Mouse (Mus musculus): ENCODE results near the gene Osbpl11. TPM values are rescaled to one million over a fixed set of nuclear protein-coding genes. Genes with fewer than 3 reads are reported as not detected.
"Not testable (repeated sequence)": the region's sequence is repeated elsewhere in the genome, so short reads cannot be mapped to it uniquely, and the experiment has no call there.

Gene Osbpl11
- polyA plus RNA-seq, 1 experiment from 2014 or later: 23.8 TPM

DNA sequence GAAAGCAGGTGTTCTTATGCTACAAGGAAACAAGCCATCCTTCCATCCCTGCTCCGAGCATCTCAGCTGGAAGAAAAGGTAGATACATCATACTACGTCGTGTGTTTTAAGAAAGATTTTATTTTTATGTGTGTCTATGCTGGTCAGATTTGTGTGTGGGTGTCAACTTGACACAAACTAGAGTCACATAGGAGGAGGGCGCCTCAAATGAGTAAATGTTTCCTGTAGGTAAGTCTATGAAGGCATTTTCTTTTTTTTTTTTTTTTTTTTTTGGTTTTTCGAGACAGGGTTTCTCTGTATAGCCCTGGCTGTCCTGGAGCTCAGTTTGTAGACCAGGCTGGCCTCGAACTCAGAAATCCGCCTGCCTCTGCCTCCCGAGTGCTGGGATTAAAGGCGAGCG is 5.6 kb upstream of the Osbpl11 start:
- H3K9me3 ChIP-seq (replicated peaks; ENCODE audit: control insufficient read depth, low read length); H3K27me3 ChIP-seq (ENCODE audit: control insufficient read depth, insufficient read depth, low read length); H3K4me3 ChIP-seq (ENCODE audit: low read depth, low read length); H3K4me1 ChIP-seq (ENCODE audit: control insufficient read depth, insufficient read depth, low read length); H3K36me3 ChIP-seq (replicated peaks; ENCODE audit: control insufficient read depth, insufficient read depth, low read depth, low read length); H3K4me2 ChIP-seq (ENCODE audit: low read depth, low read length); H3K9ac ChIP-seq (replicated peaks; ENCODE audit: low read length); DNase-seq (ENCODE audit: low spot score); H3K27ac ChIP-seq (replicated peaks; ENCODE audit: low read depth, low read length); ATAC-seq (replicated peaks; ENCODE audit: insufficient number of reproducible peaks, low FRiP score, low TSS enrichment, low read depth): not testable (repeated sequence)
- 95% methylated on average over 9 of the region's 10 CpGs for whole genome bisulfite sequencing

DNA sequence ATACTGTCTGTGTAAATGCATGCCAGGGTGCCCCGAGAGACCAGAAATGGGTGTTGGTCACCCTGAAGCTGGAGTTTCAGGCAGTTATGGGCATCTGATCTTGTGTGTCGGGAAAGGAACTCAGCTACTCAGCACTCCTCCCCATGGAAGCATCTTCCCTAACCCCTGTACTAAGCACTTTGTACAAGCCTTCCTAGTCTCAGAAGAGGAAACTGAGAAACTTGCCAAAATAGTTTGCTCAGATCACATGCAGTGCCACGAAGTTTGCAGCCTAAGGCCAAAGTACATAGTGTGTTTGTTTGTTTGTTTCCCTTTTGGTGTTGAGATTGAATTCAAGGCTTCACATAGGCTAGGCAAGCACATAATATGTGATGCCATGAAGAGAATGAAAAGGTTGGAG is 5.0 kb upstream of the Osbpl11 start:
- no peak overlapping the region for H3K27ac ChIP-seq (replicated peaks; ENCODE audit: low read depth, low read length)

DNA sequence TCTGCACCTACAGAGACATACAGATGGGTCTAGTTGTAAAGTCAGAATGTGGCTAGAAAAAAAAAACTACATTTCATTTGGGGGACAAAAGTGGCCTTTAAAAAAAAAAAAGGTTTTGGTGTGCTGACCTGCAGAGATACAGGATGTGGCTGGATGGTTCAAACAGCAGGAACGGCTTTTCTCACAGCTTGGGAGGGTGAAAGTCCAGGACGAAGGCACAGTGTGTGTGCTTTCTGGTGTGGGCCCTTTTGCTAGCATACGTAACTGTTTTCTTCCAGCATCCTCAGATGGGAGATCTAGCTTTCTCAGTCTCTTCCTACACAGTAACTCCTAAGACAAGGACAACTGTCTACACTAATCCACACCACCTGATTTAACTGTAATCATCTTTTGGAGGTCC is 4.1 kb upstream of the Osbpl11 start:
- Histone ChIP-seq H3K27me3 (ENCODE audit: control insufficient read depth, insufficient read depth, low read length) (no peaks in the 10 kb centered on the region), H3K9me3 (replicated peaks; ENCODE audit: control insufficient read depth, low read length) (no peaks in the 10 kb centered on the region), H3K27ac (replicated peaks; ENCODE audit: low read depth, low read length) (no peak overlapping the region), H3K36me3 (replicated peaks; ENCODE audit: control insufficient read depth, insufficient read depth, low read depth, low read length) (no peaks in the 10 kb centered on the region), H3K9ac (replicated peaks; ENCODE audit: low read length) (no peak overlapping the region), H3K4me1 (ENCODE audit: control insufficient read depth, insufficient read depth, low read length) (no peaks in the 10 kb centered on the region), H3K4me3 (ENCODE audit: low read depth, low read length) (no peak overlapping the region), H3K4me2 (ENCODE audit: low read depth, low read length) (no peak overlapping the region)
- DNase-seq (ENCODE audit: low spot score) (no peak), ATAC-seq (replicated peaks; ENCODE audit: insufficient number of reproducible peaks, low FRiP score, low TSS enrichment, low read depth) (no peak)
- WGBS: 88% methylated on average over 3 of the region's 3 CpGs

More for the DNA sequence above, 5.0 kb upstream of the Osbpl11 start:
- ATAC-seq (replicated peaks; ENCODE audit: insufficient number of reproducible peaks, low FRiP score, low TSS enrichment, low read depth): no peak
- H3K9ac ChIP-seq (replicated peaks; ENCODE audit: low read length): no peak overlapping the region
- 84% methylated on average over 3 of the region's 3 CpGs for WGBS
- no peaks in the 10 kb centered on the region for H3K9me3 ChIP-seq (replicated peaks; ENCODE audit: control insufficient read depth, low read length)
- no peak overlapping the region for H3K4me3 ChIP-seq (ENCODE audit: low read depth, low read length)
- H3K36me3 ChIP-seq (replicated peaks; ENCODE audit: control insufficient read depth, insufficient read depth, low read depth, low read length): no peaks in the 10 kb centered on the region
- DNase-seq (ENCODE audit: low spot score): no peak
- no peak overlapping the region for H3K4me2 ChIP-seq (ENCODE audit: low read depth, low read length)
- no peaks in the 10 kb centered on the region for H3K4me1 ChIP-seq (ENCODE audit: control insufficient read depth, insufficient read depth, low read length)
- no peaks in the 10 kb centered on the region for H3K27me3 ChIP-seq (ENCODE audit: control insufficient read depth, insufficient read depth, low read length)

DNA sequence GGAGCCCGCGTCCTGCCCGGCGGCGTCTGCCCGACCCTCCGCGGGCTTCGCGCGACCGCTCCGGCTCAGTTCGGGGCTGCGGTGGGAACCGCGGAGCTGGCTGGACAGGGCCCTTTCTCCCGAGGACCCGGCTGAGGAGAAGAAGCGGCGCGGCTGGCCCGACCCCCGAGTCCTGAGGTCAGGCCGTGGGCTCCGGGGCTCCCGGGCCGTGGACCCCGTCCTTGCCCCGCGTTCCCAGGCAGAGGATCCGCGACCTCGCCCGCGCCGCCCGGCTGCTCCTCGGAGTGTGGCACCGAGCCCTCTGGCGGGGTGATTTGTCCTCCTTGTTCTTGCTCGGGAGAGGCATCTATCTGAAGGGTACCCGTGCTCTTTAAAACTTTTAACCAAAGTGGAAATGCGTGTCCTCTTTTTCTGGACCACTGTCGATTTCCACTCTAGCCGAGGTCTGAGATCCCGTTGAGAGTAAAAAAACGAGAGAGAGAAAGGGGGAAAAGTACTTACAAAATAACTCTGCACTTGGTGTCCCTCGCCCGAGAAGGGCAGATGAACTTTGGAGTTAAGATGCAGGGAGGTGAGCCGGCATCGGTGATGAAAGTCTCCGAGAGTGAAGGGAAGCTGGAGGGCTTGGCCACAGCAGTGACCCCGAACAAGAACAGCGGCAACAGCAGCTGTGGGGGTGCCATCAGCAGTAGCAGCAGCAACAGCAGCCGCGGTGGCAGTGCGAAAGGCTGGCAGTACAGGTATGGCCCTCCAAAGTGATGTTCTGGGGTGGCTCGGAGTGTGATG is 583 bp downstream of the Osbpl11 start:
- no peaks in the 10 kb centered on the region for H3K36me3 ChIP-seq (replicated peaks; ENCODE audit: control insufficient read depth, insufficient read depth, low read depth, low read length)
- ATAC-seq (replicated peaks; ENCODE audit: insufficient number of reproducible peaks, low FRiP score, low TSS enrichment, low read depth) (peak; percentile 60; the same call in 1 of the 2 replicates), DNase-seq (ENCODE audit: low spot score) (peak; percentile 47)
- peak overlapping the region; percentile 91 for H3K4me2 ChIP-seq (ENCODE audit: low read depth, low read length)
- no peaks in the 10 kb centered on the region for H3K27me3 ChIP-seq (ENCODE audit: control insufficient read depth, insufficient read depth, low read length)
- no peaks in the 10 kb centered on the region for H3K4me1 ChIP-seq (ENCODE audit: control insufficient read depth, insufficient read depth, low read length)
- no peaks in the 10 kb centered on the region for H3K9me3 ChIP-seq (replicated peaks; ENCODE audit: control insufficient read depth, low read length)
- H3K4me3 ChIP-seq (ENCODE audit: low read depth, low read length): peak overlapping the region; percentile 93
- peak overlapping the region; percentile 93 for H3K9ac ChIP-seq (replicated peaks; ENCODE audit: low read length)
- peak overlapping the region; percentile 79 for H3K27ac ChIP-seq (replicated peaks; ENCODE audit: low read depth, low read length)
- WGBS: under 1% methylated on average over 56 of the region's 59 CpGs

DNA sequence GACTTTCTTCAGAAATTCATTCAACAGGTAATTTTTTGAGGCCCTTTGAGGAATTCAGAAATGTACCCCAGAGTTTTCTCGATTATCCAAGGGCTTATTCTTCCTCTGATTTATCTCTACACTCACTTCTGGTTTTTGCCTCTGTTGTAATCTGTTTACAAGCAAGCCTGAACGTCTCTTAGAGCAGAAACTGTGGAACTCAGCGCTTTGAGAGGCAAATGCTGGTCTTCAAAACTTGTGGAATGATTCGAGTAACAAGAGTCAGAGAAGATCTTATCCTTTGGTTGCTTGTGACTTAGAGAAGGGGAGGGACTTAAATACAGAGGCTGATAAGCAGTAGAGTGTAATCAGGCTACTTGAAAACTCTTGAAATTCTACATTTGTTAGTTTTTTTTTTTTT is 1.3 kb downstream of the Osbpl11 start:
- DNase-seq (ENCODE audit: low spot score): no peak
- Histone ChIP-seq H3K27me3 (ENCODE audit: control insufficient read depth, insufficient read depth, low read length) (no peaks in the 10 kb centered on the region), H3K9me3 (replicated peaks; ENCODE audit: control insufficient read depth, low read length) (no peaks in the 10 kb centered on the region), H3K27ac (replicated peaks; ENCODE audit: low read depth, low read length) (no peak overlapping the region), H3K4me3 (ENCODE audit: low read depth, low read length) (peak overlapping the region; percentile 93), H3K36me3 (replicated peaks; ENCODE audit: control insufficient read depth, insufficient read depth, low read depth, low read length) (no peaks in the 10 kb centered on the region), H3K9ac (replicated peaks; ENCODE audit: low read length) (peak overlapping the region; percentile 93), H3K4me2 (ENCODE audit: low read depth, low read length) (peak overlapping the region; percentile 91), H3K4me1 (ENCODE audit: control insufficient read depth, insufficient read depth, low read length) (no peaks in the 10 kb centered on the region)
- ATAC-seq (replicated peaks; ENCODE audit: insufficient number of reproducible peaks, low FRiP score, low TSS enrichment, low read depth): no peak
- 38% methylated on average over 4 of the region's 4 CpGs for WGBS

DNA sequence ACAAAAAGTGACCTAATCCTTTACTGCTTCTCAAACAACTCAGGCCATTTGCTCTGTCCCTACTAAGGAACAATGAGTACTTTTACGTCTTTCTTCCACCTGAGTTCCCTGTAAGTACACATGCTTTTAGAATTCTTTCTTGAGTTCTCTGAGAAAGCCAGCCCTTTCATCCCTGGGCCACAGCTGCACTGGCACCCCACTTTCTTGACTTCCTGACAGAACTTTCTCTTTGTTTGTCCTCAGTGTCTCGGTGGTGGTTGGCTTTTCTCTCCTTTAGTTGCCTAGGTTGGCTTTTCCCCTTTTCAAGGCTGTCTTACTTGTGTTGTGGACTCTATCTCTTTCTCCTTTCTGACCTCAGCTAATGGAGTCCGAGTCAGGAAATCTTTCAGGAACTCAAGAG is 3.2 kb downstream of the Osbpl11 start:
- DNase-seq (ENCODE audit: low spot score): no peak
- H3K36me3 ChIP-seq (replicated peaks; ENCODE audit: control insufficient read depth, insufficient read depth, low read depth, low read length): no peaks in the 10 kb centered on the region
- no peak overlapping the region for H3K9ac ChIP-seq (replicated peaks; ENCODE audit: low read length)
- WGBS: 55% methylated on average over 3 of the region's 3 CpGs
- no peak overlapping the region for H3K4me3 ChIP-seq (ENCODE audit: low read depth, low read length)
- no peak overlapping the region for H3K4me2 ChIP-seq (ENCODE audit: low read depth, low read length)
- no peaks in the 10 kb centered on the region for H3K9me3 ChIP-seq (replicated peaks; ENCODE audit: control insufficient read depth, low read length)
- no peak overlapping the region for H3K27ac ChIP-seq (replicated peaks; ENCODE audit: low read depth, low read length)
- H3K27me3 ChIP-seq (ENCODE audit: control insufficient read depth, insufficient read depth, low read length): no peaks in the 10 kb centered on the region
- H3K4me1 ChIP-seq (ENCODE audit: control insufficient read depth, insufficient read depth, low read length): no peaks in the 10 kb centered on the region
- ATAC-seq (replicated peaks; ENCODE audit: insufficient number of reproducible peaks, low FRiP score, low TSS enrichment, low read depth): no peak

DNA sequence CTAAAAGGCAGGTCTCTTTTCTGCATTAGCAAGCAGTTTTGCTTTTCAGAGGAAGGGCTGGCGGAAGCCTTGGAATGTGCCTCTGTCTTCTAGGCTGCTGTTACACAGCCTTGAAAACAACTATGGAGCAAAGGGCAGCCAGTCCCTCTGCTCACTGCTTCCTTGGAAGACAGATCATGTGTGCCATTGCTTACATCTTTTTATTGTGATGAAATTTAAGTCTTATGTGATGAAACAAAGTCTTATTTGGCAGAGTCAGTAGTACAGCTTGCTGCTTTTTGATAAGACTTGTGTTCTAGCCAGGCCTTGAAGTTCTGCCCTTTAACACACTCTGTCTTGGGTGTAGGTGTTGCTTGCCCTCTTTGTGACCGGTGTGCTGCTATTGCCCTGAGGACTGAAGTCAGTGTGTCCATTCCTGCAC is 6.8 kb downstream of the Osbpl11 start:
- H3K4me2 ChIP-seq (ENCODE audit: low read depth, low read length): no peak overlapping the region
- no peak for ATAC-seq (replicated peaks; ENCODE audit: insufficient number of reproducible peaks, low FRiP score, low TSS enrichment, low read depth)

DNA sequence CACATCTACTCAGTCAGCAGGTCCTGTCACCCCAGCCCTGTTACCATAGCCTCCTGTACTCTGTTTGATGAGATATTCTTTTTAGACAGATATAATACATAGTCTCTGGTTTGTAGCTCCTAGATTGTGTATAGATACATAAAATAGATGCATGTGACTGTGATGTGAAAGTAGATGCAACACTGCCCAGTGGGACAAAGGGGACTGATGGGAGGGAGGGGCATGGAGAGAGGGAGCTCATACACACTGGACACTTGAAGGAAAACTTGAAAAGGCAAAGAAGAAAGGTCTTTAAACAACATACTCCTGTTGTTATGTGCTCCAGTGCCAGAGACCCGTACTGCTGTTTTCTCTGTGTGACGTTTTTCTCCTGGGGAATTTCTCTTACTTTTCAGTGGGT is 7.4 kb downstream of the Osbpl11 start:
- Histone ChIP-seq H3K27me3 (ENCODE audit: control insufficient read depth, insufficient read depth, low read length) (no peaks in the 10 kb centered on the region), H3K27ac (replicated peaks; ENCODE audit: low read depth, low read length) (no peak overlapping the region), H3K4me1 (ENCODE audit: control insufficient read depth, insufficient read depth, low read length) (no peaks in the 10 kb centered on the region), H3K9ac (replicated peaks; ENCODE audit: low read length) (no peak overlapping the region), H3K4me2 (ENCODE audit: low read depth, low read length) (no peak overlapping the region), H3K4me3 (ENCODE audit: low read depth, low read length) (no peak overlapping the region), H3K9me3 (replicated peaks; ENCODE audit: control insufficient read depth, low read length) (no peaks in the 10 kb centered on the region), H3K36me3 (replicated peaks; ENCODE audit: control insufficient read depth, insufficient read depth, low read depth, low read length) (no peaks in the 10 kb centered on the region)
- ATAC-seq (replicated peaks; ENCODE audit: insufficient number of reproducible peaks, low FRiP score, low TSS enrichment, low read depth): no peak
- DNase-seq (ENCODE audit: low spot score): no peak
- 83% methylated on average over 2 of the region's 2 CpGs for WGBS

More for the DNA sequence above, 6.8 kb downstream of the Osbpl11 start:
- Histone ChIP-seq H3K27ac (replicated peaks; ENCODE audit: low read depth, low read length) (no peak overlapping the region), H3K36me3 (replicated peaks; ENCODE audit: control insufficient read depth, insufficient read depth, low read depth, low read length) (no peaks in the 10 kb centered on the region), H3K9me3 (replicated peaks; ENCODE audit: control insufficient read depth, low read length) (no peaks in the 10 kb centered on the region), H3K4me3 (ENCODE audit: low read depth, low read length) (no peak overlapping the region), H3K9ac (replicated peaks; ENCODE audit: low read length) (no peak overlapping the region), H3K27me3 (ENCODE audit: control insufficient read depth, insufficient read depth, low read length) (no peaks in the 10 kb centered on the region), H3K4me1 (ENCODE audit: control insufficient read depth, insufficient read depth, low read length) (no peaks in the 10 kb centered on the region)
- DNase-seq (ENCODE audit: low spot score): no peak
- 79% methylated on average over 2 of the region's 2 CpGs for WGBS

Measured in embryonic facial prominence, embryonic 11.5 days (tissue).